ENCODE assay signal across 9 mouse cellular contexts in genomic region chr6:85159092-85159760, GRCm38 (mm10). TPM values are rescaled to one million over a fixed set of nuclear protein-coding genes. Genes with fewer than 3 reads are reported as not detected.
DNase-seq lines count a peak whose midpoint lies in the region; ATAC-seq and TF ChIP-seq lines count a peak whose summit lies in the region.
"Not testable (repeated sequence)": the region's sequence is repeated elsewhere in the genome, so short reads cannot be mapped to it uniquely, and the experiment has no call there.
"Had no signal": no experiment of that assay in that cellular context is flagged by ENCODE, and none has a peak within 500 bp of the region (broad histone marks: within the 10 kb centered on the region; RNA-seq: fewer than 3 reads in every experiment).

No protein-coding gene starts in this region.

- 18% methylated on average over 6 of the region's 6 CpGs for WGBS in liver, embryonic 14.5 days (ENCODE audit: insufficient replicate concordance)
- WGBS in neural tube, embryonic 12.5 days, result 24% methylated on average over 6 of the region's 6 CpGs

- TF ChIP-seq CTCF in bone marrow macrophage, adult 2 months (IDR thresholded peaks at IDR 0.05; ENCODE audit: low read depth, low read length), result peak; percentile 23; the same call in 1 of the 2 replicates
- peak; percentile 79 for TF ChIP-seq CTCF in liver, embryonic 14.5 days (IDR thresholded peaks at IDR 0.05; ENCODE audit: low read depth)
- peak; percentile 32; the same call in 1 of the 2 replicates for TF ChIP-seq CTCF in testis, adult 2 months (IDR thresholded peaks at IDR 0.05; ENCODE audit: control insufficient read depth, insufficient read depth, insufficient replicate concordance, low read depth, low read length)

- not testable (repeated sequence) for H3K4me3 ChIP-seq in bone marrow macrophage, adult 2 months (ENCODE audit: insufficient read depth, low read length); liver, embryonic 14.5 days (ENCODE audit: insufficient read depth in 1 of 2, low read depth in 2 of 2, low read length in 2 of 2); neural tube, embryonic 12.5 days; testis, adult 2 months (ENCODE audit: control insufficient read depth, low read depth, low read length)

- H3K27ac ChIP-seq in bone marrow macrophage, adult 2 months (ENCODE audit: insufficient read depth, low read depth, low read length); liver, embryonic 14.5 days; neural tube, embryonic 12.5 days; testis, adult 2 months (ENCODE audit: control insufficient read depth, insufficient read depth, low read depth, low read length): not testable (repeated sequence)

- intact Hi-C loops in heart, postnatal 36 days (cut with DNase I), result not testable (repeated sequence)

- not testable (repeated sequence) for H3K4me1 ChIP-seq in bone marrow macrophage, adult 2 months (ENCODE audit: control insufficient read depth, insufficient read depth, low read length); liver, embryonic 14.5 days (replicated peaks; ENCODE audit: control insufficient read depth in 2 of 2, insufficient read depth in 2 of 2, low read length in 1 of 2); neural tube, embryonic 12.5 days; testis, adult 2 months (ENCODE audit: control insufficient read depth, insufficient read depth, low read length)

- H3K36me3 ChIP-seq in liver, embryonic 14.5 days (replicated peaks; ENCODE audit: control insufficient read depth, insufficient read depth, low read depth); neural tube, embryonic 12.5 days; testis, adult 2 months (ENCODE audit: control insufficient read depth, insufficient read depth, low read length): not testable (repeated sequence)

- not testable (repeated sequence) for TF ChIP-seq POLR2A in bone marrow macrophage, adult 2 months (IDR thresholded peaks at IDR 0.05; ENCODE audit: borderline replicate concordance, low read depth, low read length); testis, adult 2 months (IDR thresholded peaks at IDR 0.05; ENCODE audit: control insufficient read depth, low read depth, low read length)

- not testable (repeated sequence) for H3K27me3 ChIP-seq in liver, embryonic 14.5 days (ENCODE audit: control insufficient read depth, insufficient read depth, low read length); neural tube, embryonic 12.5 days (replicated peaks); testis, adult 2 months (ENCODE audit: control insufficient read depth, insufficient read depth, low read length)

- not testable (repeated sequence) for TF ChIP-seq EP300 in liver, embryonic 14.5 days (IDR thresholded peaks at IDR 0.05; ENCODE audit: low read depth)

- H3K9ac ChIP-seq in liver, embryonic 14.5 days (replicated peaks); neural tube, embryonic 12.5 days: not testable (repeated sequence)

- H3K9me3 ChIP-seq in liver, embryonic 14.5 days (ENCODE audit: control insufficient read depth, low read length); neural tube, embryonic 12.5 days: not testable (repeated sequence)

- DNase-seq in heart, postnatal 36 days, result peak; percentile 45 to 61
- DNase-seq in kidney, postnatal 14 days, result peak; percentile 74
- DNase-seq in liver, embryonic 14.5 days (ENCODE audit: low read depth in 3 of 3, low spot score in 3 of 3), result not testable (repeated sequence)

- H3K4me2 ChIP-seq in liver, embryonic 14.5 days (ENCODE audit: low read depth); neural tube, embryonic 12.5 days (replicated peaks): not testable (repeated sequence)

- peak; percentile 56 for ATAC-seq in CD4-positive, CD25-positive, alpha-beta regulatory T cell, adult 4 months
- peak; percentile 41; the same call in 1 of the 2 replicates for ATAC-seq in erythroid progenitor cell, adult 5-6 weeks (replicated peaks; ENCODE audit: low FRiP score, poor library complexity, severe bottlenecking)
- ATAC-seq in liver, embryonic 14.5 days (ENCODE audit: insufficient read depth), result 0 out of 2 replicates have a peak, but pooled peaks have one; percentile 17
- peak; percentile 38; the same call in 1 of the 2 replicates for ATAC-seq in neural tube, embryonic 12.5 days (ENCODE audit: low FRiP score, low read depth)

RNA-seq across cellular contexts. Expression of gene Spr, which starts 21.7 kb away (rescaled TPM):
- polyA plus RNA-seq in CD4-positive, CD25-positive, alpha-beta regulatory T cell, adult 4 months (2017; shearing (Covaris generic)), result 10 to 100 TPM; 17.8 to 33.4 TPM
- polyA plus RNA-seq in bone marrow macrophage, adult 2 months (2012; ENCODE audit: insufficient read depth, insufficient read length, missing spikeins), result 26.6 and 32.9 TPM in 2 replicates
- 1.1 and 1.3 TPM in 2 replicates for total RNA-seq in erythroid progenitor cell, adult 5-6 weeks (2015; ENCODE audit: low replicate concordance)
- total RNA-seq in erythroid progenitor cell, adult 5-6 weeks (2017; ENCODE audit: low replicate concordance), result 0.77 and 2.6 TPM in 2 replicates
- total RNA-seq in heart, postnatal 36 days (2021), result 10 to 100 TPM; 82.3 to 83.8 TPM
- polyA plus RNA-seq in liver, embryonic 14.5 days (2012; rRNA removed), result 7.6 and 7.9 TPM in 2 replicates
- 32.9 and 35.6 TPM in 2 replicates for polyA plus RNA-seq in liver, embryonic 14.5 days (2014; fragmentation: Nextera tagmentation; extraction: Ambion mirVana)
- 28.3 and 34.8 TPM in 2 replicates for polyA plus RNA-seq in neural tube, embryonic 12.5 days (2016; fragmentation: Nextera tagmentation; extraction: Ambion mirVana)
- 1.8 and 2.3 TPM in 2 replicates for polyA plus RNA-seq in testis, adult 2 months (2012; rRNA removed)

RNA-seq across cellular contexts. Expression of gene Emx1, which starts 28.0 kb away (rescaled TPM):
- polyA plus RNA-seq in CD4-positive, CD25-positive, alpha-beta regulatory T cell, adult 4 months (2017; shearing (Covaris generic)), result not detected
- not detected in 2 replicates for polyA plus RNA-seq in bone marrow macrophage, adult 2 months (2012; ENCODE audit: insufficient read depth, insufficient read length, missing spikeins)
- not detected in 2 replicates for total RNA-seq in erythroid progenitor cell, adult 5-6 weeks (2015; ENCODE audit: low replicate concordance)
- not detected in 2 replicates for total RNA-seq in erythroid progenitor cell, adult 5-6 weeks (2017; ENCODE audit: low replicate concordance)
- not detected for total RNA-seq in heart, postnatal 36 days (2021)
- 0.03 and 0.12 TPM in 2 replicates for polyA plus RNA-seq in liver, embryonic 14.5 days (2012; rRNA removed)
- not detected in 2 replicates for polyA plus RNA-seq in liver, embryonic 14.5 days (2014; fragmentation: Nextera tagmentation; extraction: Ambion mirVana)
- polyA plus RNA-seq in neural tube, embryonic 12.5 days (2016; fragmentation: Nextera tagmentation; extraction: Ambion mirVana), result 0.16 TPM in 1 of 2 replicates, not detected in the other
- 0.10 and 0.11 TPM in 2 replicates for polyA plus RNA-seq in testis, adult 2 months (2012; rRNA removed)
- total RNA-seq: heart, adult 8-10 months had no signal

Comparison
In these comparisons a context has a peak if more than half of its experiments do, and no peak if none do; other contexts are left out.
1. CTCF ChIP-seq: peak in every context shown above with its lines; median percentile 79 in liver, embryonic 14.5 days; 32 in testis, adult 2 months; 23 in bone marrow macrophage, adult 2 months.